In the genomic region with DNA sequence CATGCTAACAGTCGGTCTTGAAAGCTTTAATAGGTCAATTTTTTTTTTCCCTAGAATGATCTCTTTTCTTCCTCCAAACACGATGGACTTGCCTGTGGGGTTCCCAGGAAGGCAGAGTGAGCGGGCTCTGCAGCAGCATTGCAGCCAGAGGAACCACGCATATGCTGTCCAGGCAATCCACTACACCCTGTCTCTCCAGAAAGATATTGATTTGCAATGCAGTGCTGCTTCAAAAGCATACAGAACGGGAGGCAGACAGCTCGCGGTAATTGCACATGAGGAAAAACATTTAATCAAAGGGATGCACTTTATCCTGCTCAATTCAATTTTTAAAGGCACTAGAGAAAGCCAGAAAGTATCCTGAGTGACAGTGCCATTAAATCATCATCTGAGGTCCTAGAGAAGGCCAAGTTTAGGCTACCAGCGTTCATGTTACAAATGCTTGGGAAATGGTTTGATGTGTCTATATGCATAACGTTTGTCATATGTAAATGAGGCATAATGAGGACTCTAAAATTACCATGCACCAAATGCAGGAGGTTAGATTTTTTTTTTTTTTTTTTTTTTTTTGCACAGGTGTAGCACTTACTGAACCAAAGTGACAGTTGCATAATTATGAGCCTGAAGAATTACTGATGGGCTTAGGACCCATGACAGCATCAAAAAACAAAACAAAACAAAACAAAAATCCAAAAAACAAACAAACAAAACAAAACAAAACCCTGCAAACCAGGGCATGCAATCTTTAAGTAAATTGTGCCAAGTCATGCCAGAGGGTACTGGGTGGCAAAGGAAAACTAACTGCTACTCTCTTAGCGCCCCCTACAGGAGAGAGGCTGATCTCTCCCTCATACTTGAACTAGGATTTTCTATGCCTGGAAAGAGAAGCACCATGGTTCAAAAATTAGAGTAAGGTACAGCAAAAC, we compare ENCODE assay signal across 8 mouse cellular contexts.
DNase-seq lines count a peak whose midpoint lies in the region; ATAC-seq lines count a peak whose summit lies in the region.

No protein-coding gene starts in this region.

- ATAC-seq in intestine, embryonic 15.5 days: 0 out of 2 replicates have a peak, but pooled peaks have one; percentile 42
- ATAC-seq in monocyte, adult 5-6 weeks (replicated peaks; ENCODE audit: insufficient number of reproducible peaks, low FRiP score, low TSS enrichment, poor library complexity, severe bottlenecking): 0 out of 2 replicates have a peak, but pooled peaks have one; percentile 50
- ATAC-seq in activated CD4-positive, CD25-positive, alpha-beta regulatory T cell, adult 4 months: no peak

- 21% methylated on average over 10 of the region's 10 CpGs for WGBS in intestine, embryonic 15.5 days

- intact Hi-C loops in left cerebral cortex, postnatal 36 days (cut with DNase I): loop anchor here (1.0 to 10.0 kb wide), 3 partner anchors 151 to 304 kb away; no protein-coding TSS in a partner anchor

- no peaks in the 10 kb centered on the region for H3K36me3 ChIP-seq in intestine, embryonic 15.5 days

- no peaks in the 10 kb centered on the region for H3K27me3 ChIP-seq in intestine, embryonic 15.5 days (replicated peaks)

- no peak overlapping the region for H3K4me3 ChIP-seq in intestine, embryonic 15.5 days (replicated peaks)

- DNase-seq in A20 (ENCODE audit: low read depth, low spot score): peak; percentile 41
- peak; percentile 86 for DNase-seq in NIH3T3 (ENCODE audit: low read depth)
- peak; percentile 38 to 73 for DNase-seq in cerebellum, postnatal 25 days
- DNase-seq in gastrocnemius, adult 8-10 months (ENCODE audit: low spot score in 2 of 2): peak; percentile 32
- peak; percentile 62 to 70 for DNase-seq in left cerebral cortex, postnatal 36 days (ENCODE audit: low spot score in 2 of 2)

- peaks cover 12% of the 10 kb centered on the region for H3K4me1 ChIP-seq in intestine, embryonic 15.5 days (replicated peaks)

- no peak overlapping the region for H3K27ac ChIP-seq in intestine, embryonic 15.5 days

- H3K4me2 ChIP-seq in intestine, embryonic 15.5 days (replicated peaks): no peak overlapping the region

- H3K9ac ChIP-seq in intestine, embryonic 15.5 days: no peak overlapping the region

- H3K9me3 ChIP-seq in intestine, embryonic 15.5 days: no peaks in the 10 kb centered on the region

Comparison
In these comparisons a context has a peak if more than half of its experiments do, and no peak if none do; other contexts are left out.
1. DNase-seq: peak in every context shown above with its lines; median percentile 86 in NIH3T3; 66 in left cerebral cortex, postnatal 36 days; 56 in cerebellum, postnatal 25 days; 41 in A20; 32 in gastrocnemius, adult 8-10 months.